Mouse (Mus musculus) hindbrain, embryonic 13.5 days (tissue): Measurements from ENCODE around the gene Usf3. TPM values are rescaled to one million over a fixed set of nuclear protein-coding genes. Genes with fewer than 3 reads are reported as not detected.

Experiments
- ATAC-seq: fragments of 200-750 bp; cut with Nextera tagmentation; 2 replicates; pipeline ENCODE4 v1.8.0; 2017; ENCODE audit warnings: moderate TSS enrichment; ENCODE audit not compliant: low FRiP score
- H3K27ac ChIP-seq: fragments of 300-500 bp; sonication (generic); 2 replicates; pipeline ENCODE4 v1.5.1; 2015; ENCODE audit warnings: inconsistent platforms, mild to moderate bottlenecking, moderate library complexity
- H3K27me3 ChIP-seq: fragments of 300-500 bp; sonication (generic); 2 replicates; pipeline ENCODE4 v1.6.1; 2015; ENCODE audit warnings: mild to moderate bottlenecking, inconsistent platforms
- H3K36me3 ChIP-seq: fragments of 300-500 bp; sonication (generic); 2 replicates; pipeline ENCODE4 v1.6.1; 2015; ENCODE audit warnings: mild to moderate bottlenecking, inconsistent platforms
- H3K4me1 ChIP-seq: fragments of 300-500 bp; sonication (generic); replicated peaks from 2 replicates; pipeline ENCODE4 v1.6.1; 2015; ENCODE audit warnings: inconsistent platforms
- H3K4me2 ChIP-seq: fragments of 300-500 bp; sonication (generic); 2 replicates; pipeline ENCODE4 v1.6.1; 2015; ENCODE audit warnings: inconsistent platforms, mild to moderate bottlenecking, moderate library complexity
- H3K4me3 ChIP-seq: fragments of 300-500 bp; sonication (generic); 2 replicates; pipeline ENCODE4 v1.5.1; 2015; ENCODE audit warnings: mild to moderate bottlenecking, inconsistent platforms
- H3K9ac ChIP-seq: fragments of 300-500 bp; sonication (generic); 2 replicates; pipeline ENCODE4 v1.6.1; 2015; ENCODE audit warnings: mild to moderate bottlenecking, inconsistent platforms
- H3K9me3 ChIP-seq: fragments of 300-500 bp; sonication (generic); 2 replicates; pipeline ENCODE4 v1.6.1; 2016; ENCODE audit warnings: inconsistent platforms
- WGBS: fragments of 180-500 bp; shearing (Covaris S2); methylation state at CpG from one replicate; pipeline ENCODE4 v1.1.7; 2015; 5-methylcytosine and 5-hydroxymethylcytosine counted together
- polyA plus RNA-seq: library from polyadenylated mRNA; unstranded; fragments of >200 nt; fragmentation: Nextera tagmentation; extraction: Ambion mirVana; gene quantifications from 2 replicates; pipeline ENCODE4 v1.2.1, GENCODE M21; 2015

The Usf3 gene
- polyA plus RNA-seq, 1 experiment from 2014 or later, result 2.6 TPM

DNA sequence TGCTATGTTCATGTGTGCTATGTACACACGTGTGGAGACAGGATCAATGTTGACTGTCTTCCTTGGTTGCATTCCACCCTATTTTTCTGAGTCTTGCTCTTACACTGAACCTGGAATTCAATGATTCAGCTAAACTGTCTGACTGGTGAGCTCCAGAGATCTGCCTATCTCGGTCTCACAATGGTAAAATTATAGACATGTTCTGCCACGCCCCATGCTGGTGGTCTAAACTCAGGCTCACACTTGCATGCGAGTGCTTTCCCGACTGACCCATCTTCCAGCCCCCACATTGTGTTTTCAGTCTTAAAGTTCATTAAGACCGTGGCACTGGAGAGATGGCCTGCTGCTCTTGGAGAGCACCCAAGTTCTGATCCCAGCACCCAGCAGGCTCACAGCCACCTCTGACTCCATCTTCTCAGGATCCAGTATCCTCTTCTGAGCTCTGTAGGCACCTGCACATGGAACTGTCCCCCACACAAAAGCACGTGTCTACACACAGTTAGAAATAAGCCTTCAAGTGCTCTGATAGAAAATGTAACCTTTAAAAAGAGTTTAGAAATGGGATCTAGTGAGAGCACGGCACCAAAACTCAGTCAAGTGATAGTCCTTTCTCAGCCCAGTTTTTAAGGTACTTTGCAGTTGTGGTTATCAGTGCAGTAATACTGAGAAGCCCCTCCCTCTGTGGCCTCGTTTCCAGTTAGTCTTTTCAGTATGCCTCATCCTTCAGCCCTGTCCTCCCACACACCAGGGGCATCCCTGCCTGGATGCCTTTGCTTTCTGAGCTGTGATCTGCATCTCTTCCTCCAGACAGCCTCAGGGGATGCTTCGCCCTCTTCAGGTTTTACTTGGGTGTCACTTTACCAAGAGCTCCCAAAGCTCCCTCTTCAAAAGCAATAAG lies 37.4 kb downstream of the Usf3 start:
- no peaks in the 10 kb centered on the region for H3K4me1 ChIP-seq
- WGBS, result 83% methylated on average over 10 of the region's 10 CpGs
- no peak overlapping the region for H3K9ac ChIP-seq
- H3K27ac ChIP-seq, result no peak overlapping the region
- no peak overlapping the region for H3K4me2 ChIP-seq
- no peaks in the 10 kb centered on the region for H3K9me3 ChIP-seq
- no peaks in the 10 kb centered on the region for H3K27me3 ChIP-seq
- no peak overlapping the region for H3K4me3 ChIP-seq
- H3K36me3 ChIP-seq, result peaks cover 77% of the 10 kb centered on the region
- no peak for ATAC-seq

GRCm38 (mm10) chr16:44211054-44211414 lies 38.0 kb downstream of the Usf3 start:
- H3K4me1 ChIP-seq, result no peaks in the 10 kb centered on the region
- no peak overlapping the region for H3K4me3 ChIP-seq
- H3K9me3 ChIP-seq, result no peaks in the 10 kb centered on the region
- H3K27ac ChIP-seq, result no peak overlapping the region
- ATAC-seq, result no peak
- no peak overlapping the region for H3K4me2 ChIP-seq
- H3K36me3 ChIP-seq, result peaks cover 77% of the 10 kb centered on the region
- 96% methylated on average over 1 of the region's 1 CpGs for WGBS
- H3K9ac ChIP-seq, result no peak overlapping the region
- no peaks in the 10 kb centered on the region for H3K27me3 ChIP-seq

- 96% methylated on average over 7 of the region's 7 CpGs for WGBS
- Histone ChIP-seq H3K9ac (no peak overlapping the region), H3K36me3 (peaks cover 86% of the 10 kb centered on the region), H3K9me3 (no peaks in the 10 kb centered on the region), H3K4me1 (no peaks in the 10 kb centered on the region), H3K27ac (no peak overlapping the region), H3K27me3 (no peaks in the 10 kb centered on the region), H3K4me3 (no peak overlapping the region), H3K4me2 (no peak overlapping the region)
- no peak for ATAC-seq
These were observed 39.7 kb downstream of the Usf3 start for GRCm38 (mm10) chr16:44212703-44213102.

- no peak overlapping the region for H3K9ac ChIP-seq
- H3K27ac ChIP-seq, result no peak overlapping the region
- no peaks in the 10 kb centered on the region for H3K4me1 ChIP-seq
- H3K9me3 ChIP-seq, result no peaks in the 10 kb centered on the region
- no peak overlapping the region for H3K4me3 ChIP-seq
- no peak overlapping the region for H3K4me2 ChIP-seq
- peaks cover 94% of the 10 kb centered on the region for H3K36me3 ChIP-seq
- no peak for ATAC-seq
- no peaks in the 10 kb centered on the region for H3K27me3 ChIP-seq
- WGBS, result 93% methylated on average over 9 of the region's 9 CpGs
These were observed 42.5 kb downstream of the Usf3 start for GRCm38 (mm10) chr16:44215513-44215912.

DNA sequence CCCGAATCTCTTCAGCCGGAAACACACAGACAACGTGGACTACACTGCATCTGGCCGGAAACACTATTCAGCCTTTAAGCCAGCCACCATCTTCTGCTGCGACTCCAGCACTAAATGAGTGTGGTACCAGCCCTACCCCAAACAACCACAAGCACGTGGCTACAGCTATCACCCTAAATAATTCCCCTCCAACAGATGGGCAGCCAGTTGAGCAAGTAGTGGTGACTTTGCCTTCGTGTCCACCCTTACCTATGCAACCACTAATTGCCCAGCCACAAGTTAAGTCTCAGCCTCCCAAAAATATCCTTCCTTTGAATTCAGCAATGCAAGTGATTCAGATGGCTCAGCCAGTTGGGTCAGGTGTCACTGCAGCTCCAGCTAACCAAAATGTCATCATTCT lies 43.4 kb downstream of the Usf3 start:
- H3K27me3 ChIP-seq, result no peaks in the 10 kb centered on the region
- no peak for ATAC-seq
- H3K9me3 ChIP-seq, result no peaks in the 10 kb centered on the region
- H3K4me2 ChIP-seq, result no peak overlapping the region
- H3K36me3 ChIP-seq, result peaks cover 96% of the 10 kb centered on the region
- no peak overlapping the region for H3K4me3 ChIP-seq
- H3K4me1 ChIP-seq, result no peaks in the 10 kb centered on the region
- H3K27ac ChIP-seq, result no peak overlapping the region
- WGBS, result 98% methylated on average over 7 of the region's 7 CpGs
- H3K9ac ChIP-seq, result no peak overlapping the region

GRCm38 (mm10) chr16:44221463-44221862 lies 48.4 kb downstream of the Usf3 start:
- Histone ChIP-seq H3K9ac (no peak overlapping the region), H3K4me3 (no peak overlapping the region), H3K4me2 (no peak overlapping the region), H3K4me1 (no peaks in the 10 kb centered on the region), H3K27ac (no peak overlapping the region), H3K27me3 (no peaks in the 10 kb centered on the region), H3K36me3 (peaks cover 59% of the 10 kb centered on the region), H3K9me3 (no peaks in the 10 kb centered on the region)
- no peak for ATAC-seq
- WGBS, result 91% methylated on average over 6 of the region's 6 CpGs

- Histone ChIP-seq H3K4me2 (no peak overlapping the region), H3K4me3 (no peak overlapping the region), H3K27ac (no peak overlapping the region), H3K27me3 (no peaks in the 10 kb centered on the region), H3K9ac (no peak overlapping the region), H3K9me3 (no peaks in the 10 kb centered on the region), H3K36me3 (peaks cover 8% of the 10 kb centered on the region; the same call in 1 of the 2 replicates), H3K4me1 (no peaks in the 10 kb centered on the region)
- WGBS, result 92% methylated on average over 13 of the region's 13 CpGs
- no peak for ATAC-seq
These were observed 53.8 kb downstream of the Usf3 start for GRCm38 (mm10) chr16:44226706-44227291.

GRCm38 (mm10) chr16:44233019-44233418 lies 60.0 kb downstream of the Usf3 start:
- no peak overlapping the region for H3K9ac ChIP-seq
- 89% methylated on average over 7 of the region's 7 CpGs for WGBS
- no peaks in the 10 kb centered on the region for H3K27me3 ChIP-seq
- no peaks in the 10 kb centered on the region for H3K36me3 ChIP-seq
- H3K4me3 ChIP-seq, result no peak overlapping the region
- no peaks in the 10 kb centered on the region for H3K4me1 ChIP-seq
- H3K27ac ChIP-seq, result no peak overlapping the region
- no peak overlapping the region for H3K4me2 ChIP-seq
- ATAC-seq, result no peak
- no peaks in the 10 kb centered on the region for H3K9me3 ChIP-seq

- no peaks in the 10 kb centered on the region for H3K4me1 ChIP-seq
- no peaks in the 10 kb centered on the region for H3K27me3 ChIP-seq
- WGBS, result 76% methylated on average over 3 of the region's 3 CpGs
- ATAC-seq, result no peak
- no peak overlapping the region for H3K27ac ChIP-seq
- H3K9me3 ChIP-seq, result no peaks in the 10 kb centered on the region
- H3K4me3 ChIP-seq, result no peak overlapping the region
- H3K36me3 ChIP-seq, result no peaks in the 10 kb centered on the region
- H3K9ac ChIP-seq, result no peak overlapping the region
- H3K4me2 ChIP-seq, result no peak overlapping the region
These were observed 64.8 kb downstream of the Usf3 start for GRCm38 (mm10) chr16:44237836-44238235.

DNA sequence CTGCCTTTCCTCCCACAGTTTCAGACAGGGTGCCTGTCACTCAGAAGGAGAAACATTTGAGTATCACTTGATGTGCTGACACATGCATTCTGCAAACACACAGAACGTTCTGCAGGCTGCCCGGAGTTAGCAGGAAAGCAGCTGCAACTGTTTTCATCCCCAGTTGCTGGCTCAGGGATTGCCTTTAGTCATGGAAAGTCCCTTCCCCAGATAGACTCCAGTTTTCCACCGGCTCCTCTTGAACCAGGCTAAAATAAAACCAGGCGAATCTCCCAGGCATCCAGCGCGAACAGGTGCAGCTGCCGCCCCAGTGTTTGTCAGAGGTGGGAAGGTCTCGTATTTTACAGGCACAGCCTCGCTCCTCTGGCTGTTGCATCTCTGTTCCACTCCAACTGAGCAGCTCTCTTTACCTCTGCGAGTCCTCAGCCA lies 65.8 kb downstream of the Usf3 start:
- Histone ChIP-seq H3K27ac (no peak overlapping the region), H3K4me1 (no peaks in the 10 kb centered on the region), H3K4me2 (no peak overlapping the region), H3K9ac (no peak overlapping the region), H3K9me3 (no peaks in the 10 kb centered on the region), H3K4me3 (no peak overlapping the region), H3K27me3 (no peaks in the 10 kb centered on the region), H3K36me3 (no peaks in the 10 kb centered on the region)
- ATAC-seq, result no peak
- WGBS, result 62% methylated on average over 10 of the region's 10 CpGs

DNA sequence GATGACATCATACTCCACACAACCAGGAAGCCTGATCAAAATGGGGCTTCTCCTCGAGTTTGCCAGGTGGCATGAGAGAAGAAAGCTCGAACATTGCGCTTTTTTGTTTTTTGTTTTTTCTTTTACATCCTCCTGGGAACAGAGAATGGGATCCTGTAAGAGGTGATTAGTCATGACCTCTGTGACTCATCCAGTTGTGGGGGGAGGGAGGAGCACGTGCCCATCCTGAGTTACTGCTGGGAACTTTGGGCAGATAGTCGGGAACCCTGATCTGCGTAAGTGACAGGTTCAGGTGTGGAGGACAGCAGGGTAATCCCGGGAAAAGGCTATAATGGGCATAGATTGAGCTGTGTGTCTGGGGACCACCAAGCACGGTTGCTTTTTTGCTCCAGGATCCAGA lies 67.4 kb downstream of the Usf3 start:
- Histone ChIP-seq H3K9me3 (no peaks in the 10 kb centered on the region), H3K4me3 (no peak overlapping the region), H3K4me2 (no peak overlapping the region), H3K27ac (no peak overlapping the region), H3K9ac (no peak overlapping the region), H3K27me3 (no peaks in the 10 kb centered on the region), H3K4me1 (no peaks in the 10 kb centered on the region), H3K36me3 (no peaks in the 10 kb centered on the region)
- no peak for ATAC-seq
- 69% methylated on average over 8 of the region's 8 CpGs for WGBS

GRCm38 (mm10) chr16:44242633-44243032 lies 69.6 kb downstream of the Usf3 start:
- peak; percentile 59; the same call in 1 of the 2 replicates for ATAC-seq
- no peaks in the 10 kb centered on the region for H3K27me3 ChIP-seq
- 4% methylated on average over 1 of the region's 1 CpGs for WGBS

GRCm38 (mm10) chr16:44243323-44243722 lies 70.3 kb downstream of the Usf3 start:
- H3K4me1 ChIP-seq, result no peaks in the 10 kb centered on the region
- H3K9me3 ChIP-seq, result no peaks in the 10 kb centered on the region
- H3K27me3 ChIP-seq, result no peaks in the 10 kb centered on the region
- H3K9ac ChIP-seq, result no peak overlapping the region
- no peaks in the 10 kb centered on the region for H3K36me3 ChIP-seq
- no peak for ATAC-seq
- no peak overlapping the region for H3K4me3 ChIP-seq
- H3K27ac ChIP-seq, result no peak overlapping the region
- H3K4me2 ChIP-seq, result no peak overlapping the region
- 77% methylated on average over 7 of the region's 7 CpGs for WGBS

More at GRCm38 (mm10) chr16:44242633-44243032, 69.6 kb downstream of the Usf3 start:
- H3K4me1 ChIP-seq, result no peaks in the 10 kb centered on the region
- no peaks in the 10 kb centered on the region for H3K9me3 ChIP-seq
- H3K4me3 ChIP-seq, result no peak overlapping the region
- H3K27ac ChIP-seq, result no peak overlapping the region
- H3K4me2 ChIP-seq, result no peak overlapping the region
- H3K9ac ChIP-seq, result no peak overlapping the region
- no peaks in the 10 kb centered on the region for H3K36me3 ChIP-seq
